Mouse (Mus musculus) ES-CJ7 (cell line): ENCODE measurements at regions not wholly inside any gene's neighbourhood (a gene's known extent, or its start where the extent isn't known, plus 50 kb on each side); places are given as distances from the start of the nearest gene placed in this dataset.

Experiments used
- DNase-seq: peaks from one replicate; pipeline ENCODE4 v3.0.0; 2011; ENCODE audit warnings: low read depth, low spot score

DNA sequence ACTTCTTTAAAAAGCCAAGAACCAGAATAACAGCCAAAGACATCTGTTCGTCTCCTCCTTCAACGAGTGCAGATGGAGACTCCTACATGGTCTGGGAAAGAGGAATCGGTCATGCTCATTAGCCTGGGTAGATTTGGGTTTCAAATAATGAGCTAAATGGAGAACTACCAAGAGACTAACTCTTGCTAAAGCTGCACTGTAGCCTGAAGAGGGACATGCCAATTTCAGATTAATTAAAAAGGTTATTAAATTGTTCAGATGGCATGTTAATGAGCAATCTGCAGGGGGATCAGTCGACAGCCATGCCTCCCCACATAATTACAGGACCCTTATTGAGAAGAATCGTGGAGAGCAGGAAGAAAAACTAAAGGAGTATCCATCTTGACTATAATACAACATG is 386.1 kb downstream of the Nedd1 start:
- DNase-seq, result no peak

DNA sequence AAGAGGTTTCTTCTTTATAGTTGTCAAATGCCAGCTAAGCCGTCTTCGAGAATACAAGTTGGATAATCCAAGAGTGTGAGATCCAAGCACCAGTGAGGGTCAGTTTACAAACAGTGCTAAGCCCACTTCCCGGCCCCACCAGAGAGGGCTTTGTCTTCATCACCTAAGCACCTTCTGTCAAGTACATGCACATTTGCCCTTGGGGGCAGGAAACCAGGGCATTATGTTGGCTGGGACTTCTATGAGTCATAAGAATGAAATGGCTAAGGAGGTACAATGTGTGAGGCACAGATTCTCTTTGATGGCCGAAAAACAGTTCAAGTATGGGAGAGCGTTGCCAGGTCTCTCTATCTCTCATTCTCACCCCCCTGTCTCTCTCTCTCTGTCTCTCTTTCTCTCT is 387.1 kb downstream of the Nedd1 start:
- no peak for DNase-seq

DNA sequence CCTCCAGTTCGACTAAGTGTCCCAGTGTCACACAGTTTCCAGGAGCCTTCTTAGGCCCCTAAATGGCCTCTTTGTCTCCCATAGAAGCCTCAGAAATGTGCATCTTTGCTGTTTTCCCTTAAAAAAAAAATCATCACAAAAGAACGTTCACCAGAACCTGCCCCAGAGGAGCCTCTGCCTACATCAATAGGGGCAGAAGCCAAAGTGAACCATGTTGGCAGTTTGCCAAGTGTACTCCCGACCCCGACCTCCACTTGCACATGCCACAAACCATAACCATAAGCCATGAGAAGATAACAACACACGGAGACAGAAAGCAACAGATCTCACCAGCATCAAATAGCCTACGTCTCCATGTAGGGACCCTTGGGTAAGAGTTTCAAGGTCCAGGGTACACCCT is 388.4 kb downstream of the Nedd1 start:
- no peak for DNase-seq

DNA sequence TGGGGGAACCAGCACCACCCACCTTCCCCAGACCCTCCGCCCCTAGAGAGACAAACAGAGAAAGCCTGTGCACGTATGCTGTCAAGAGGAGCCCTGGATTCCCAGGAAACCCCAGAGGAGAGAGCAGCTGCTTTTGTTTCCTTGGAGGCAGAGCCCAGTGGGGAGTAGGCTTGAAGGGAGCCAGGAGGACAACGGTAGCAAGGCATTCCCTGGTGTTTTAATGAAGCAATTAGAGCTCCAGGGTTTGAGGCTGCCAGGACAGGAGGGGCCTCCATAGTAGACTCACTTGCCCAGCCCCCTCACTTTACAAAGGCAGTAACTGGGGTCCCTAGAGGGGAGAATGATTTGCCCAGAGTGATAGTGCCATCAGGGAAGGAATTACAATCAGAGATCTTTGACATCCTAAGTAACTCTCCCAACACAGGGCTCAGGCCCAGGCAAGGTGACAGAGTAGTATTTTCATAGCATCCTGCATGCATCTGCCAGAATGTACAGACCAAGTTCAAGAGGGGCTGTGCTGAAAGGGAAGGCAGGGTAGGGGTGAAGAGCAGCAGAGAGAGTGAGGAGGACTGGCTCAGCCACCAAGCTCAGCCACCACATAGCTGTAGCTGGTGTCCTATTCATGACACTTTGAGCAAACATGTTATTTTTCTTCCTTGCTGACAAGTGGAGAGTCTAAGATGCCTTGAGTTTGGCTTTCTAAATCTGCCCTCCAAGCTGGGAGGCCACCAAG is 389.0 kb downstream of the Nedd1 start:
- DNase-seq, result no peak

DNA sequence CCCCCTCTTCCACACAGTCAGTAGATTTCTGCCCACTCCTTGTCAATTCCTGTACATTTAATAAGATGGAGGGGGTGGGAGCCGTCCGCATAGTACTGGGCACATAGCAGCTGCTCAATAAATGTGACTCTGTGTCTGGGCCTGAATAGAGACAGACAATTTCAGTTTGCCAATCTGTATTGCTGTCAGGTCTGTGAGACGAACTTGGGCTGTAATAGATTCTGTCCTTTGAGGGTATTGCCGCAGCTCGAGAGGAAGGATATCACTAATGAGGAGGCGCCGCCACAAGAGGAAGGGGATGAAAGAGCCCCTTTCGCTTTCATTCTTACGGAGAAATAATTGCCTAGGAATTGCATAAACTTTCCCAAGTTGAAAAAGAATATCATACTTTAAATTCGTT is 392.1 kb downstream of the Nedd1 start:
- DNase-seq, result no peak

DNA sequence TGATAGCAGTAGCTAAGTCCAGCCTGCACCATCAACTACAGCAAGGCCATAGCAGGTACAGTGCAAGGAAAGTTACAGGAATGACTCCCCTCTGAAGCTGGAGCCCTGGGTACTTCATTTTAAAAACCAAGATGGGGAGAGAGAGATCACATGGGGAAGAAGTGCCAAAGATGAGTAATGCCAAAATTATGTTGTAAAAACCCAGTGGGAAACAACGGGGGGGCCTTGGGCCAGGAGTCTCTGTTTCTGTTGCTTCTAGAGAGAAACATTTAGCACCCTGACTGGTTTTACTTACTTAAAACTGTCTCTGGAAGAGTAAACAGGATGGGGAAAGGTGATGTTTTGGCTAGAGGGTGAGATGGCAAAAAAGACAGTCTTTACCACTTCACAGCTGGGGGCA is 392.6 kb downstream of the Nedd1 start:
- no peak for DNase-seq

DNA sequence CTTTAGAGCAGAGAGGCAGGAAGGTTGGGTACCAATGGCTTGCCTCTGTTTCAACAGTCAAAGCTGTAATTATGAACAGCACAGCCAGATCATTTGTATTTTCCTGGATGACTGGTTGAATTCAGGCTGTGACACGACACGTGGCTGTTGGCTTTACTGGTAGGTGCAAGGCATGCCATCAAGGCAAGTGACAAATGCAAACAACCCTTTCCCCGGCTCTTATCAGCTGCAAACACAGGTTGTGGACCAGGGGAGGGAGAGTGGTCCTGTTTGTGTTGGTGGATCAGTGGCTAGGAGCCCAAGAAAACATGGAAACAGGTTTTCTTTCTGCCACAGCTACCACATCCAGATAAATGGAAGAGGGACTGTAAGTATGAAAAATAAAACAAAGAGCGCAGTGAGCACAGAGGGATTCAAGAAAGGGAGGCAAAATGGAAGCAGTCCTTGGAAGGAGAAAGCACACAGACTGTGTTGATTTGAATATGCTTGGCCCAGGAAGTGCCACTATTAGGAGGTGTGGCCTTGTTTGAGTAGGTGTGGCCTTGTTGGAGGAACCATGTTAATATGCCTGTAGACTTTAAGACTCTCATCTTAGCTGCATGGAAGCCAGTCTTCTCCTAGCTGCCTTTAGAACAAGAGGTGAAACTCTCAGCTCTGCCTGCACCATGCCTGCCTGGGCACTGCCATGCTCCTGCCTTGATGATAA is 396.8 kb downstream of the Nedd1 start:
- no peak for DNase-seq

DNA sequence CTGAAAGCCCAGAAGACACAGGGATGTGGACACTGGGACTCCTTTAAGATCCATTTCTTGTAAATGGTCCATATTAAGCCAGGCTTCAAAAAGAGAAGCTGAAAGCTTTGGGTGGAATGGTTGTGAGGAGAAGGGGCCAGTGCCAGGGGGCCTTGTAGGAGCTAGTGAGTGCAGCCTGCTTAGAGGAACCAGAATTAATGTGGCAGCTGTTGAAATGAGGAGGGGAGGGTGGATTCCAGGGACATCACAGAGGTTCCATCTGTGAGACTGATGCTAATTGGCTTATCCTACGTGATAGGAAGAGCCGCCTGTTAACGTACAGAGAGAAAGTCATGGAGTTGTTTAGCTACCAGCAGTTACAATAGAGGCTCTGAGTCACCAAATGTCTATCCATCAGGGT is 407.6 kb downstream of the Nedd1 start:
- DNase-seq, result no peak

DNA sequence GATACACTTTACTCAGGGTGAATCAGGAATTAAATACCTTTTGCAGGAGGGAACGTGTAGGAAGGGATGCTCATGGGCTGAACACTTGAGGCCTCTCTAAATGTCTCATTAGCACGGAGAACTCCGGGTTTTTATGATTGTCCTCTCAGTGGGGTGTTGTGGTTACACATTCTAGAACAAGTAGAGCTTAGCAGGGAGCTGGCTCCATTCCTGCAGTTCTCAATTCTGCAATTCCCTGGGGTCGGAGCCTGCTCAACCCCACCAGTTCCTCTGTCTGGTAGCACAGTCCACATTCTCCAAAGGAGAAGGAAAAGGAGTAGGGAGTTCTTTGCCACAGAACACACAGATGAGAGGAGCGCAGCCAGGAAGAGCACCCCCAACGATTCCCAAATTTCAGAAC is 409.9 kb downstream of the Nedd1 start:
- no peak for DNase-seq

DNA sequence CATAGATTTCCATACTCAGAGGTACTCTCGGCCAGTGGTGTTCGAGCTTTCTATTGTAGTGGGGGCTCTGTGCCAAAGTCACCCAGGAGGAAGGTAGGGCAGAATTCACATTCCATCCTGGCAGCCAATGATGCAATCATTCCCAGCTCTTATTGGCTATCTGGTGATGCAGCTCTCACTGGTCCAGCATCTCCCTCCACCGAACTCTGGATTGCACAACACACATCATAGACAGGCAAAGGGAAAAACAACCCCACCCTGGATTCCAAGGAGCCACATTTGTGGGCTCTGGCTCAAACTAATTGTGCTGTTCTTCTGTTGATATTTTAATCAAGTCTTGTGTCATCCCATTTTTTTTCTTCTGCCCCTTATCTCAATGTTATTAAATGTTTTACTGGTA is 413.6 kb downstream of the Nedd1 start:
- DNase-seq, result no peak

DNA sequence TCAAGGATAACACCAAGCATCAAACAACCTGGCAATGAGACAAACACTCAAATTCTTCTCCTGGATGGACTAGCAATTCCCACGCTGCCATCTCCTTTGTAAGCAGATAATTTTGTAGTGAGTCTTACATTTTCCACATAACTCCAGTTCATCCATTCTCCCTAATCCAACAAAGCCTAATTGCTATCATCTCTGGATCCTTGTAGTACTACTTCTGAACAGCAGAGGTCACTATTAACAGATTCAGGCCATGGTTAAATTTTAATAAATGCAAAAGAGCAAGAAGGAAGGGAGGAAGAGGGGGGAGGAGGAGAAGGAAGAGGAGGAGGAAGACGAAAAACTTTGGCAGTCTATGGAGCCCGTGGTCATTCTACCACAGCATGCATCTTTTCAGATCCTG is 414.4 kb downstream of the Nedd1 start:
- peak; percentile 12 for DNase-seq

DNA sequence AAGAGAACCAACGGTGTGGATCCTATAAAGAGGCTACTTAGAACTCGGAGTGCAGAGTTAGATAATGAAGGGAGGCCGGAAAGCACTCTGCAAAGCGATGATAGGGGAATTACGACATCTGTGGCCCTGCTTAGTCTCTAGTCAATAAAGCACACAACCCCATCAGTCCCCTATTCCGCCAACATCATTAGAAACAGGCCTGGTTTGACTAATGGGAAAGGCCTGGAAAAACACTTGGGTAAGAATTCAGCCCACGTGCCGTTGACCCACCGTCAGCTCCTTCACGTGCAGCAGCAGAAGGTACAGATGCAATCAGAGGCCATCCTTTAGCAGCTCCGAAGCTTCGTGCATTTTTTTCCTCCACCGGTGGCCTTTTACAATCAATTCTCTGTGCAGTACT is 423.5 kb downstream of the Nedd1 start:
- DNase-seq, result no peak

DNA sequence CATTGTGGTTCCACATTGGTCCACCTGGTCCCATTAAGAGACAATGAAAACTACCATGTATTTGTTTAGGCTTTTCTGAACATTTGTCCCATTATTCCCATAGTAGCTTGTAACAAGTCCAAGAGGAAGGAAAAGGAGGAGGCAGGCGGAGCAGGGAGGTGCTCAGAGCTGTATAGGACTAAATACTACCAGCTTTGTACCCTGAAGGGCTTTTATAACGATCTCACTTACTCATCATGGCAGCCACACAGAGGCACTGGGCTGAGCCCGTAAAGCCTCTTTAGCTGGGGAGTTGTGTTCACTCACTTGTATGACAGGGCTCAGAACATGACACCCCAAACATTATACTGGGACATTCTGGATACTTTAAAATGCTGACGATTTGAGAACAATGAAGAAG is 425.4 kb downstream of the Nedd1 start:
- DNase-seq, result no peak

DNA sequence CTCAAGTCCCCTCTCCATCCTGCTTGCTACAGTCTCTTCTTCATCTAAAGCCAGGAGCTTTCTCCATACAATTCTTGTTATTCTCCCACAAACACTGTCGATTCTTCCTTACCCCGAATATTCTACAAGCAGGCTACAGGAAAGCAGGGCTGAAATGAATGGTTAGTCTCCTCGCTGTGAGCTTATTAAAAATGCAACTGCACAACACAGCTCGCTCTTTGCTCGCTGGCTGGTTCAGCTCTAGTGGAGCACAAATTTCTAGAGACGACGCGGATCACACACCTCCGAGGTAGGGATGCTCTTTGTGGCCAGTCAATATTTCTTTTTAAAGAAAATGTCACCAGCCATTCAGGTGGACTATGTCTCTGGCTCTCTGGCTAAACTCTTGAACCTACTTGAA is 425.9 kb downstream of the Nedd1 start:
- no peak for DNase-seq

DNA sequence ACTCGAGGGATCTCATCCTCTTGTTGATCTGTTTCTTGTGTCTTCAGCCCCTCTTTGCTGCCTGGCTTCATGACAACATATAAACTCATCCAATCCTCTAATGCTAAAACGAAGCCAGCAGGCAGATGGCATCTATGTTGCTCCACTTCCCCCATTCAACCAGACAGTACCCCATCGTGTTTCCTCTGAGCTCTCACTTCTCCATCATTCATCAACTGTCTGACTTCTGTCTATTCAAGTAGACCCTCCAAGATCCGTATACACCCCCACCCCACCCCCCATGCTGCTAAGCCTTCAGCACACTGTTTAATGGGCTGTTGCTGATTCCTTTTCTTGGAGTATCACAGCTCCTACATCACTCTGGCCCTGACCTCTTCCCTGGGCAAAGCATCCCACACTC is 429.0 kb downstream of the Nedd1 start:
- no peak for DNase-seq

DNA sequence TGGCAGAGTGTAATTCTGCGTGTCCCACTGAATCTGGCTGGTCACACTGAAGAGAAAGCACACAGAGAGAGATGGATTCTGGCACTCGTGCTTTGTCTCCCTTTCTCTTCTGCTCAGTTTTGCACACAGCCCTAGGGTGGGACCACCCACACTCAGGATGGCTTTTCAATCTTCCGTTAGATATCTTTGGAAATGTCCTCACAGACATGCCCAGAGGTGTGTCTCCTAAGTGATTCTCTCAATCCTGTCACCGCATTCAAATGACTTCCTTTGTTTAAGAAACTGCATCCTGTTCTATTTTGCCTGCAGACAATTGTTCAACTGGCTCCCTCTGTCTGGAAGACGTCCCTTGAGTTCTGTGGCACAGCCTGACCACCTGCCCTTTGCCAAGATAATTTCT is 433.0 kb downstream of the Nedd1 start:
- peak; percentile 57 for DNase-seq

DNA sequence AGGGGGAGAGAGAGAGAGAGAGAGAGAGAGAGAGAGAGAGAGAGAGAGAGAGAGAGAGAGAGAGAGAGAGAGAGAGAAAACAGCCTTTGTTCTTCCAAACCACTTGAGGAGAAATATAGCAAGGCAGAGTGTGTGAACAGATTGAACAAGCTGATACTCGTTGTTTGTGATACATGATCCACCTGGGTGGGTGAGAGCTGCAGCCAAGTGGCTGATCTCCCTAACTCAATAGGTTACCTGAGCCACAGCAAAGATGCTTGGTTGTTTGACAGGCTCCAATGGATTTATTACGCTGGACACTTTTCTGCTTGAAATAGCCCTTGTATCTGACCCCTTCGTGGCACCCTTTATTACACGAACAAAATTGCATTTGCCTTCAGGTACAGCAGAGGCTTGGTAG is 438.0 kb downstream of the Nedd1 start:
- no peak for DNase-seq

DNA sequence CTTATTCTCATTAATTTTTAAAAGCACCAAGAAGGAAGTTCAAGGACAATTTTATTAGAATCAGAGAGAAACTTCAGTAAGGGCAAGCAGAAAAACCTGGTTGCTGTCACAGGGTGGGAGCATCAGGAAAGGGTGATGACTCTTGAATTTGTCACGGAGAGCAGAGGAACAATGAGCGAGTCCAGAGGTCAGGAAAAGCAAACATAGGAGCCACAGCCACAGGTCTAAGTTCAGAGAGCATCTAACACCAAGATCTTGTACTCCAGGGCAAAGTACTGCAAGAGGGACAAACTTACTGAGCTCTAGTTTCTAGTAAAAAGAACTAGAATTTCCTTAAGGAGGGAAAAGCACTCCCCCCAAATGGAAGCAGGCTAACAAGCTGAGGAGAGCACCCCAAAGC is 444.2 kb downstream of the Nedd1 start:
- no peak for DNase-seq

DNA sequence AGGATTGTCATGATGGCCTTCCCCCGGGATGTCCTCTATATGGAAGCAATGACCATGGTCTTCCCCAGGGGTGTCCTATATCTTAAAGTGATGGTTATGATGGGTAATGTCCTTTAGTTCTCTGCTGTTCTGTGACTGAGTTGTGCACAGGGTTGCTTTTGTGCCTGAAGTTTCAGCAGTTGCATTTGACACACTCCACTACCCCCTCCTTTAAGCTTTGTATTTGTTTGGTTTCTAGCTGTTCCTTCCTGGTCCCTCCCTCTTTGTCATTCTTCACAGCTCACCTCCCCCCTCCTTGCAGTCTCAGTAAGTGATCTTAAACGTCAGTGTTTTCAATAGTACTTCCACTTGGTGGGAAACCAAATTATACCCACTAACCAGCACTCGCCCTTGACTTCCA is 464.4 kb downstream of the Nedd1 start:
- DNase-seq, result no peak

DNA sequence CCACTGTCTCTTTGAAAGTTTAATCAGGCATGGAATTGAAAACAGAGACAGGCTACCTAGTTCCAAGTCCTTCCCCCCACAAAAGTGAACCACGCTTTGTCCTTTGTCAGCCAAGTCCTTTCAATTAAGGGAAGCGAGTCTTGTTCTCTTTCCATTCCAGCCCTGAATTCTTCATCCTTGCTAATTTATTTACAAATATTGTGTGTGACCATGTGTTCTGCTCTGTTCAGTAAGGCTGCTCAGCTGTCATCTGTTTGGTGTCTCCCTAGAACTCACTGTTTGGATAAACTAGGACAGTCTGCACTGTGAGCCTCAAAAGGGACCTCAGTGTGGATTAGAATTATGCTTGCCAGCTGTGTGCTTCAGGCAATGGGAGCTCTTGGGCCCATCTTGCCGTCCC is 473.6 kb downstream of the Nedd1 start:
- no peak for DNase-seq

DNA sequence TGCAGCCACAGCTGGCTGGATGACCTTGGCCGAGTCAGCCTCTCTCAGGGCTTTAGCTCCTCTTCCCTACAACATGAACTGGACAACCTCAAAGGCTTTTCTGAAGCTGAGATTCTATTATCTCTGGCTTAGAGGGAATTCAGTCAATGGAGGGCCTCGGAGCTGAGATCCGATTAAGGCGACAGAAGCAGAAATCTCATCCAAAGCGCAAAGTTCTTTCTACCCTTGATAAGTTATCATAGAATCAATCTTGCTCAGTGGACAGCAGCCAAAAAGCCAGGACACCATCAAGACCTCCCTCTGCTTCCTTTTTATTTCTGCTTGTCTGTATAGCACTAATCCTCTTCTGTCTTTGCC is 474.8 kb downstream of the Nedd1 start:
- no peak for DNase-seq

DNA sequence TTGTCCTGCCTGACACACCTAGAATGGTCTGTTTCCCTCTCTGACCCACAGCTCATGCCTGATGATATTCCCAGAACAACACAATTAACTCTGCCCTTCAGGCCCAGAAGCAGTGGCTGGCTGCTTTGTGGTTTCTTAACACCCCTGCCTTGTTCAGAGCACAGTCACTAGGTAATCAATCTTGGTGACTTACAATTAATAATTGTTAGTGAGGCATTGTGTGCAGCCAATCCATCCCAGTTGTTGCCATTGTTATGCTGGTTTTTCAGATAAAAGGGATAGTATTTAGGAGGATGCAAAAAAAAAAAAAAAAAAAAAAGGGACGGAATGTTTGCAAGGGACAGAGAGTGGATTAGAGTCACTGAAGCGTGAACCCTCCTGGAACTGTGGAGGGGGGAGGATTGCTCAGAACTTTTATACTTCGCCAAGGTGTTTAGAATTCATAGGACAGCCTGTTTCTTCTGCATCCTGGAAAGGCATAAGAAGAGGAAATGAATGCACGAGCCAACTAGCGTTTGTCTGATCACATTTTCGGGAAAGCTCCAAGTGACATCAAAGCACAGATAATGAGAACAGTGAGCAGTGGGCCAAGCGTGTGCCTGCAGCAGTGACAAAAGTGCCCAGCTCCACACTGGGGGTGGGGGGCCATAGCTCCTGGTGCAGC is 475.3 kb downstream of the Nedd1 start:
- no peak for DNase-seq
